Mouse (Mus musculus) midbrain, embryonic 12.5 days (tissue): Measurements from ENCODE around the gene Vmn1r83. TPM values are rescaled to one million over a fixed set of nuclear protein-coding genes. Genes with fewer than 3 reads are reported as not detected.

ENCODE experiments used
- ATAC-seq: fragments of 200-750 bp; cut with Nextera tagmentation; 2 replicates; pipeline ENCODE4 v1.8.0; 2017; ENCODE audit warnings: low read depth, moderate TSS enrichment, moderate library complexity; ENCODE audit not compliant: low FRiP score
- H3K27ac ChIP-seq: fragments of 300-500 bp; sonication (generic); replicated peaks from 2 replicates; pipeline ENCODE4 v1.5.1; 2016; ENCODE audit warnings: mild to moderate bottlenecking
- H3K27me3 ChIP-seq: fragments of 300-500 bp; sonication (generic); 2 replicates; pipeline ENCODE4 v1.6.1; 2016; ENCODE audit warnings: mild to moderate bottlenecking
- H3K36me3 ChIP-seq: fragments of 300-500 bp; sonication (generic); 2 replicates; pipeline ENCODE4 v1.6.1; 2016
- H3K4me1 ChIP-seq: fragments of 300-500 bp; sonication (generic); 2 replicates; pipeline ENCODE4 v1.6.1; 2016
- H3K4me2 ChIP-seq: fragments of 300-500 bp; sonication (generic); replicated peaks from 2 replicates; pipeline ENCODE4 v1.6.1; 2016; ENCODE audit warnings: mild to moderate bottlenecking, moderate library complexity
- H3K4me3 ChIP-seq: fragments of 300-500 bp; sonication (generic); 2 replicates; pipeline ENCODE4 v1.5.1; 2016; ENCODE audit warnings: mild to moderate bottlenecking
- H3K9ac ChIP-seq: fragments of 300-500 bp; sonication (generic); replicated peaks from 2 replicates; pipeline ENCODE4 v1.6.1; 2016; ENCODE audit warnings: mild to moderate bottlenecking, moderate library complexity
- H3K9me3 ChIP-seq: fragments of 300-500 bp; sonication (generic); 2 replicates; pipeline ENCODE4 v1.6.1; 2016; ENCODE audit warnings: mild to moderate bottlenecking
- WGBS: fragments of 180-500 bp; shearing (Covaris S2); methylation state at CpG from one replicate; pipeline ENCODE4 v1.1.7; 2016; 5-methylcytosine and 5-hydroxymethylcytosine counted together
- microRNA-seq: library from miRNA; unstranded; fragments of <30 nt; microRNA quantifications from one replicate; pipeline ENCODE4, GENCODE M21; 2017
- polyA plus RNA-seq: library from polyadenylated mRNA; unstranded; fragments of >200 nt; fragmentation: Nextera tagmentation; extraction: Ambion mirVana; gene quantifications from 2 replicates; pipeline ENCODE4 v1.2.1, GENCODE M21; 2016

Vmn1r83 gene
- polyA plus RNA-seq, result 0.06 TPM in 1 of 2 replicates, not detected in the other

DNA sequence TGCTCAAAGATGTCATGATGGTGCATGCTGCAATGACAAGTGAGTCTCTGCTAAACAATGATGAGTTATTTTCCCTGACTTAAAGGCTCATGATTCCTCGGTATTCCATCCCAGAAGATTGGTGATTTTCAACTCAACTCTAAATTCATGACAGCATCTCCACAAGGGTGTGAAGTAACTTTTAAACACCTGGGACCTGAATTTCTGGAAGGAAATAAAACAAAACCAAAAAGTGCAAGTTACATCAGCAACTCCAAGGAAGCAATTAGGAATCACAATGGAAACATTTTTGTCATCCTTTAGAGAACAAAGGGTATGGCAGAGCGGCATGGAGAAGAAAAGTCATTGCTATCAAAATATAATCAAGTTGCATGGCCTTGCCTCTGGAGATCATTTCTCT is at the start of gene Vmn1r83:
Gene Vmn1r83 (minus strand): TSS at position 101 of the 400 bp plus-strand sequence.
- H3K27me3 ChIP-seq, result no peaks in the 10 kb centered on the region
- no peak within 1 kb of the TSS for H3K4me3 ChIP-seq
- H3K27ac ChIP-seq, result no peak within 1 kb of the TSS
- no peak for ATAC-seq
- peaks cover 38% of the 10 kb centered on the region; the same call in 1 of the 2 replicates for H3K9me3 ChIP-seq
- 81% methylated on average over 2 of the region's 2 CpGs for WGBS
- no peaks in the 10 kb centered on the region for H3K4me1 ChIP-seq
- H3K4me2 ChIP-seq, result no peak within 1 kb of the TSS
- no peaks in the 10 kb centered on the region for H3K36me3 ChIP-seq
- no peak within 1 kb of the TSS for H3K9ac ChIP-seq

DNA sequence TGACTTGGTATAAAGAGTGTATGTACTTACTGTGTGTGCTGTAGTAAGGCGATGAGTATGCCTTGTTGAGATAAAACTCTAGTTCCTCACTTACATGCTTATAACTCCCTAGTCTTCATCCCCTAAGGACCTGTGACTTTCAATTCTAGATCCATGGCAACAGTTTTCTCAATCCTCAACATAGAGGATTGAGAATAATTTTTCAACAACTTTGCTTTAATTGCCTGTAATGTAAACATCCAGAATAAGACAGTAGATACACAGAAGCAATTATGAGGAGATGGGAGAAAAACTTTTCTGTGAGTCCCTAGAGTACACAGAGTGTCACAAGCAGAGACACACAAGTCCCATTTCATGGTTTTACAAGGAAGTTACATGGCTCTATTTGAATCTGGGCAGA is 39.9 kb upstream of the Vmn1r83 start, which contains the start of gene Vmn1r84:
Gene Vmn1r84 (minus strand): TSS at position 101 of the 400 bp plus-strand sequence.
- no peak within 1 kb of the TSS for H3K4me3 ChIP-seq
- H3K4me2 ChIP-seq, result no peak within 1 kb of the TSS
- 48% methylated on average over 1 of the region's 1 CpGs for WGBS
- H3K27me3 ChIP-seq, result no peaks in the 10 kb centered on the region
- no peak within 1 kb of the TSS for H3K27ac ChIP-seq
- no peaks in the 10 kb centered on the region for H3K4me1 ChIP-seq
- H3K9me3 ChIP-seq, result 0 out of 2 replicates have a peak, but pooled peaks cover 6% of the 10 kb centered on the region
- no peak within 1 kb of the TSS for H3K9ac ChIP-seq
- H3K36me3 ChIP-seq, result no peaks in the 10 kb centered on the region
- ATAC-seq, result no peak

DNA sequence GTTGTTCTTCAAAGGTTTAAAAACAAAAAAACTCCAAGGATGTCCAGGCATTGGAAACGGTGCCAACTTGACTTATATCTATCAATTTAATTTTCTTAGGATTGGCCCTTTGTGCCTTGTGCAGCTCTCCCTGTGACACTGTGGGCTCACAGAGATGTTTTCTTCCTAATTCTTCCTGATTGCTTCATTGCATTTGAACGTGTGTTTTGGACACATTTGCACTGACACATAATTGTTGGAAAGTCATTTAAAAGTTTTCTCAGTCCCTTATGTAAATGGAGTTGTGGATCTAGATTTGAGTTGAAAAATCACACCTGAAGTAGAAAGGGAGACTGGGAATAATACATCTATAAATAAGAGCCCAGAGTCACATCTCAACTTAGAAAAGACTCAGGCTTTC is 29.2 kb downstream of the Vmn1r83 start, which contains the start of gene Vmn1r82:
Gene Vmn1r82 (plus strand): TSS at position 301 of the 400 bp plus-strand sequence.
- peaks cover 26% of the 10 kb centered on the region for H3K9me3 ChIP-seq
- no peak within 1 kb of the TSS for H3K4me3 ChIP-seq
- H3K9ac ChIP-seq, result no peak within 1 kb of the TSS
- H3K4me2 ChIP-seq, result no peak within 1 kb of the TSS
- H3K36me3 ChIP-seq, result no peaks in the 10 kb centered on the region
- H3K4me1 ChIP-seq, result no peaks in the 10 kb centered on the region
- no peak for ATAC-seq
- H3K27ac ChIP-seq, result no peak within 1 kb of the TSS
- 65% methylated on average over 2 of the region's 2 CpGs for WGBS
- H3K27me3 ChIP-seq, result no peaks in the 10 kb centered on the region

Small RNA genes within 50 kb of the gene (microRNA-seq; reads per million reads assigned to microRNA genes)
- not detected for gene Gm23521

Other genes with a start within 250 kb of the Vmn1r83 start
- not detected in 2 replicates for gene Vmn1r78, start 179.2 kb downstream of the Vmn1r83 start, polyA plus RNA-seq
- gene Vmn1r79, start 158.2 kb downstream of the Vmn1r83 start, polyA plus RNA-seq, result not detected in 2 replicates
- not detected in 2 replicates for gene Vmn1r80, start 140.2 kb downstream of the Vmn1r83 start, polyA plus RNA-seq
- not detected in 2 replicates for gene Vmn1r81, start 61.2 kb downstream of the Vmn1r83 start, polyA plus RNA-seq
- not detected in 2 replicates for gene Vmn1r82, start 29.1 kb downstream of the Vmn1r83 start, polyA plus RNA-seq
- gene Vmn1r84, start 39.8 kb upstream of the Vmn1r83 start, polyA plus RNA-seq, result not detected in 2 replicates
- gene Zfp551, start 93.3 kb upstream of the Vmn1r83 start, polyA plus RNA-seq, result 5.3 and 5.4 TPM in 2 replicates
- 59.5 and 61.2 TPM in 2 replicates for gene Zfp606, start 148.8 kb upstream of the Vmn1r83 start, polyA plus RNA-seq
- gene 2900092C05Rik, start 183.0 kb upstream of the Vmn1r83 start, polyA plus RNA-seq, result not detected in 2 replicates